Mouse (Mus musculus) E14TG2a.4 (cell line): ENCODE data around the gene AI837181.

ENCODE experiments used
- H3K27me3 ChIP-seq: 2 replicates; pipeline ENCODE4 v1.6.1; 2014; ENCODE audit warnings: low read length, control low read depth; ENCODE audit not compliant: insufficient read depth
- H3K36me3 ChIP-seq: 2 replicates; pipeline ENCODE4 v1.6.1; 2014; ENCODE audit warnings: low read length, control low read depth; ENCODE audit not compliant: insufficient read depth
- H3K4me1 ChIP-seq: replicated peaks from 2 replicates; pipeline ENCODE4 v1.6.1; 2014; ENCODE audit warnings: low read depth, low read length, control low read depth
- H3K4me3 ChIP-seq: replicated peaks from 2 replicates; pipeline ENCODE4 v1.5.1; 2014; ENCODE audit warnings: mild to moderate bottlenecking, low read length
- H3K9me3 ChIP-seq: 2 replicates; pipeline ENCODE4 v1.6.1; 2014; ENCODE audit warnings: low read length, control low read depth
- CTCF ChIP-seq: conservative IDR thresholded peaks from 2 replicates; pipeline ENCODE4 v1.5.1; 2014; ENCODE audit warnings: low read length
- NANOG ChIP-seq: IDR thresholded peaks from 2 replicates; pipeline ENCODE4 v1.6.1; 2014; ENCODE audit warnings: borderline replicate concordance, low read length, mixed read lengths
- POU5F1 ChIP-seq: IDR thresholded peaks from 2 replicates; pipeline ENCODE4 v1.6.1; 2014; ENCODE audit warnings: low read length, borderline replicate concordance

Gene AI837181

DNA sequence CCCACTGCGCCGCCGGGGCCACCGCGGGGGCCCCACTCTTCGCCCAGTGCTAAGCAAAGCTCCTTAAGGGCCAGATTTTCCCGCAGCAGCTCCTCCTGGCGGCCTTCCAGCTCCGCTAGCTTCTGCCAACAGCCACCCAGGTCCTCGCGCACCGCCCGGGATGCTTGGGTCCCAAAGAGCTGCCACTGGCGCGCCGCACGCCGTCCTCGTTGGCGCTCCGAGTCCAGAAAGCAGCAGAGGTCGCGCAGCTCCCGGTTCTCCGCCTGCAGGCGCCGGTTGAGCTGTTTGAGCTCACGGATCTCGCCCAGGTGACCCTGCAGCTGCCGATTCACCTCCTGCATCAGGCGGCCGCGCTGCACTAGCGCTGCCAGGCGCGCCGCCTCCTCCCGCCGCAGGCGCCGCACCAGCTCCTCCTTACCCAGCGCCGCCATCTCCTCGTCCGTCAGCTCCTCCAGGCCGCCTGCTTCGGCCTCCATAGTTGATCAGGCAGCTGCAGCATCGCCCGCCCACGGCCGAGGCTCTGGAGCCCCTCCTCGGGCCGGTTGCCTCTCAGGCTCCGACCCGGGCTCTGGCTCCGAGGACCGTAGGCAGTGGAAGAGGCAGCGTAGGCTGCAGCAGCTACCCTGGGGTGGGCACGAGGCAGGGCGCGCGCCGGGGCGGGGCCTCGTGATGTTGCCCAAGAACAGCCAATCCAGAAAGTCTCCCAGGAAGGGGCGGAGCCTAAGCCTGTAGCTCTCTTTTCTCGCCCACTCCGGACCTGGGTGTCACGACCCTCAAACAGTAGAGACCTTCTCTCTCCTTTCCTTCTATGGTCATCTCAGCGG lies 32.2 kb downstream of the AI837181 start:
- TF ChIP-seq NANOG (no peak), CTCF (no peak), POU5F1 (no peak)
- Histone ChIP-seq H3K27me3 (peaks cover 15% of the 10 kb centered on the region), H3K4me1 (peaks cover 59% of the 10 kb centered on the region), H3K36me3 (peaks cover 37% of the 10 kb centered on the region), H3K4me3 (peak overlapping the region; percentile 95), H3K9me3 (no peaks in the 10 kb centered on the region)

DNA sequence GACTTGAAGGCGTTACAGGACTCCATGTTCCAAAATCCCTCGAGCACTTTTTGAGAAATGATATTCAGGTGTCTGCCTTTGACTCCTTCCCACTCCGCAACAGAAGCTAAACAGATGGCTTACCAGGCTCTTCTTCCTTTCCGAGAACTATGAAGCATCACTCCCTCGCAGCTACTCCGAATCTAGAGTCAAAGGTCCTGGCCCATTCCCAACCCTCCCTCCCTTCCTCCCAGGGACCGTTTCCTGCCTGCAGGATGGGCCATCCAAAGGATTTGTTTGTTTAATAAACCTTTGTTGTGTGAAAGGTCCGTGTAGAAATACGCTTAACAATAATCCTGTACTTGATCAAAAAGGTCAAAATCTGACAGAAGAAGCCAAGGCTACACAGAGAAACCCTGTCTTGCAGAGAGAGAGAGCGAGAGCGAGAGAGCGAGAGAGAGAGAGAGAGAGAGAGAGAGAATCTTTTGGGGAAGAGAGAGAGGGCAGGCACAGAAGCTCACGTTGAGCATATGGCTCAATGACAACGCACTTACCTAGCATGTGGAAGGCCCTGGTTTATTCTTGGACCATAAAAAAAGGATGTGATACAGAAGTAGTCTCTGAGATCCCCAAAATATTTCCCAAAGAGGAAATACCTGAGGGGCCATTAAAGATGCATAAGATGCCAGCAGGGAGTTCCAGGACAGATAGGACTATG lies 33.0 kb downstream of the AI837181 start, which contains the start of gene Ccdc85b:
Ccdc85b (minus strand) TSS at position 149 of the 697 bp plus-strand sequence.
- Histone ChIP-seq H3K36me3 (peaks cover 45% of the 10 kb centered on the region), H3K4me1 (peaks cover 59% of the 10 kb centered on the region), H3K27me3 (peaks cover 15% of the 10 kb centered on the region), H3K4me3 (peak within 1 kb of the TSS; percentile 95), H3K9me3 (no peaks in the 10 kb centered on the region)
- TF ChIP-seq POU5F1 (no peak), CTCF (no peak), NANOG (no peak)

DNA sequence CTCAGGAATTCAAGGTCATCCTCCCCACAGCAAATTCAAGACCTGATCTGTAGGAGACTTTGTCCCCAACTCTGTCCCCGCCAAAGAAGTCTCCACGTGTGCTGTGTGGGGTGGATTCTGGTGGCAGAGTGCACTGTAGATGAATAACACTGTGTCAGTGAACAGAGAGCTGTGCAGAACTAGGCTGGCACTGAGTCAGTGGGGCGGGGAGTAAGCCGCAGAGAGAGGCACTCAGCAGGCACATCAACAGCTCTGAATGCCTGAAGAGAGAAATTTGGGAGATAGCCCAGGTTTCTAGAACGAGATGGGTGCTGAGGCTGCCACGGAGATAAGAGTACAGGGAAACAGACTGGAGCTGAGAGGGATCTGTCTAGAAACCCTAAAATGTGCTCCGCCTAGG lies 34.1 kb downstream of the AI837181 start:
- TF ChIP-seq POU5F1 (no peak), NANOG (no peak), CTCF (no peak)
- H3K9me3 ChIP-seq, result no peaks in the 10 kb centered on the region
- H3K4me1 ChIP-seq, result peaks cover 69% of the 10 kb centered on the region
- H3K4me3 ChIP-seq, result no peak overlapping the region
- peaks cover 44% of the 10 kb centered on the region for H3K36me3 ChIP-seq
- peaks cover 15% of the 10 kb centered on the region for H3K27me3 ChIP-seq

DNA sequence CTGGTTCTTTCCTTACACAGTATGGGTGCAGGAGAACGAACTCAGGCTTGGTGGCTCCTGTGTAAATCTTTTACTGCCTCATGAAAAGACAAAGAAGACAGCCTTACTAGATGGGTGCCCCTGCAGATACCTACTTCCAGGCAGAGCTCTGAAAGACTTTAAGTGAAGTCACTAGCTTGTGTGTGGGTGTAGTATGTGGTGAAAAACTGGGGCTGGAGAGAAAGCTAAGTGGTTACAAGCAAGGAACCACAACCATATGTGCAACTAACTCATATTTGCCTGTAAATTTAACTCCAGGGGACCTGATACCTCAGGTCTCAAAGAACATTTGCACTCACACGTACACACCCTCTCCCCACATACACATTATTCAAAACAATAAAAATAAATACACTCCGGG lies 35.0 kb downstream of the AI837181 start:
- peaks cover 69% of the 10 kb centered on the region for H3K4me1 ChIP-seq
- TF ChIP-seq CTCF, result no peak
- TF ChIP-seq NANOG, result no peak
- TF ChIP-seq POU5F1, result no peak
- no peaks in the 10 kb centered on the region for H3K9me3 ChIP-seq
- peak overlapping the region; percentile 95 for H3K4me3 ChIP-seq
- H3K27me3 ChIP-seq, result peaks cover 10% of the 10 kb centered on the region
- peaks cover 44% of the 10 kb centered on the region for H3K36me3 ChIP-seq

DNA sequence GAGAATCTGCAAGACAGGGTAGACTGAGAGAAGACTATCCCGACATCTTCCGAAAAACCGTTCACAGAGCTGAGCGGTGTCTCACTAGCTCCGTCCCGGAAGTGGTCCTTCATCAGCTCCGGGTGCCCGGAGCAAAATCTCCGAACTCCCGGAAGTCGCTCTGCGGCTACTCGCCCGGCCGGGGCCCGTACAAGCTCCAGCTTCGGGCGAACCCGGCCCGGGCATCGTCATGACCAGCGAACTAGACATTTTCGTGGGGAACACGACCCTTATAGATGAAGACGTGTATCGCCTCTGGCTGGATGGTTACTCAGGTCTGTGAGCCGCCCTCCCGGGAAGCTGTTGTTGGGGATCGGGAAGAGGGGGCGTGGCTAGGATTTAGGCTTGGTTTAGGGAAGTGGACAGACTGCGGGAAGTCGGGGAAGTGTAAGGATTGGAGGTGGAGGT lies 35.5 kb downstream of the AI837181 start, which contains the start of gene Fibp:
Fibp (plus strand) TSS at position 151 of the 447 bp plus-strand sequence.
- Histone ChIP-seq H3K4me1 (peaks cover 67% of the 10 kb centered on the region), H3K4me3 (peak within 1 kb of the TSS; percentile 95), H3K27me3 (peaks cover 7% of the 10 kb centered on the region; the same call in 1 of the 2 replicates), H3K9me3 (no peaks in the 10 kb centered on the region), H3K36me3 (peaks cover 44% of the 10 kb centered on the region)
- TF ChIP-seq POU5F1 (no peak), NANOG (no peak)

DNA sequence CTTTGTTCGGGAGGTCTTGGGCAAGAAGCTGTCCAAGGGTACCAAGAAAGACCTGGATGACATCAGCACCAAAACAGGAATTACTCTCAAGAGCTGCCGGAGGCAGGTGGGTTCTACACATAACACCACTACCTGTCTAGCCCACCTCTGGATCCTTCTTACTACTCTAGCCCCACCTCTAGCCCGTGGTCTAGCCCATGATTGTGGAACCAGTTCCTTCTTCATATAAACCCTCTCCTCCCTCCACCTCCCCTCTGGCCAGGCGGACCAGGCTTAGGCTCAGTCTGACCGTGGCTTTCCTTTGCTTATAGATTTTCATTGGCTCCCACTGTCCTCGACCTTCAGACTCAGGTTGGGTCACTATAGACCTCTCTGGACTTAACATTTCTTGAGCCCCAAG lies 36.5 kb downstream of the AI837181 start:
- H3K27me3 ChIP-seq, result peaks cover 7% of the 10 kb centered on the region; the same call in 1 of the 2 replicates
- H3K36me3 ChIP-seq, result peaks cover 49% of the 10 kb centered on the region
- H3K4me3 ChIP-seq, result peak overlapping the region; percentile 95
- no peaks in the 10 kb centered on the region for H3K9me3 ChIP-seq
- TF ChIP-seq NANOG (no peak), CTCF (no peak), POU5F1 (no peak)
- peaks cover 58% of the 10 kb centered on the region for H3K4me1 ChIP-seq

DNA sequence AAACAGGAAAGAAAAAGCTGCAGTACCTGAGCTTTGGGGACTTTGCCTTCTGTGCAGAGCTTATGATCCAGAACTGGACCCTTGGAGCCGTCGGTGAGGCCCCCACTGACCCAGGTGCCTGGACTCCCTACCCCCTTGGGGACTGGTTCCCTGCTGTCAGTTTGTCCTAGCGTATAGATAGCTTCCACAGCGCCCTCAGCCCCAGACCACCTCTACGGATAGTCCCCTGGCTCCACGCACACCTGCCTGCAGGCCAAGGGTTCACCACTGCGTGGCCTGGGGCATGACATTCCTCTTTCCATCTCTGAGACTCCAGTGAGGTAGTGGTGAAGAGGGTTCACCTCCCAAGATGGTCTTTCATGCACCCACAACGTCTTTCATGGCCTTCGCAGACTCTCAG lies 38.3 kb downstream of the AI837181 start:
- Histone ChIP-seq H3K4me3 (no peak overlapping the region), H3K27me3 (peaks cover 7% of the 10 kb centered on the region; the same call in 1 of the 2 replicates), H3K4me1 (peaks cover 63% of the 10 kb centered on the region), H3K9me3 (no peaks in the 10 kb centered on the region), H3K36me3 (peaks cover 65% of the 10 kb centered on the region)
- TF ChIP-seq POU5F1 (no peak), NANOG (no peak), CTCF (no peak)
